Comparison of ENCODE assay signal across 18 mouse cellular contexts in genomic region chr12:91831410-91831809, GRCm38 (mm10).
"Had no signal": no experiment of that assay in that cellular context is flagged by ENCODE, and none has a peak within 500 bp of the region (broad histone marks: within the 10 kb centered on the region; RNA-seq: fewer than 3 reads in every experiment).

No protein-coding gene starts in this region.

- ATAC-seq: liver, postnatal 0 days; midbrain, embryonic 15.5 days had no signal

- H3K4me1 ChIP-seq: limb, embryonic 12.5 days; limb, embryonic 15.5 days; lung, embryonic 15.5 days; megakaryocyte, embryonic 14.5 days; midbrain, embryonic 10.5 days; midbrain, embryonic 15.5 days had no signal

- H3K4me2 ChIP-seq: limb, embryonic 12.5 days; limb, embryonic 15.5 days; liver, embryonic 11.5 days; lung, embryonic 15.5 days; midbrain, embryonic 15.5 days had no signal

- DNase-seq: kidney, adult 2 months; kidney, postnatal 25 days; layer of hippocampus, adult 9-11 months; liver, postnatal 0 days; lung, postnatal 10 days; lung, postnatal 36 days; thymus, adult 18-20 months; thymus, postnatal 36 days had no signal

- H3K9ac ChIP-seq: limb, embryonic 12.5 days; limb, embryonic 15.5 days; liver, embryonic 14.5 days; liver, postnatal 0 days; lung, embryonic 15.5 days; midbrain, embryonic 15.5 days had no signal

- H3K4me3 ChIP-seq: layer of hippocampus, adult 2 months; limb, embryonic 12.5 days; limb, embryonic 15.5 days; lung, embryonic 15.5 days; megakaryocyte, embryonic 14.5 days; midbrain, embryonic 10.5 days; midbrain, embryonic 15.5 days had no signal

- H3K9me3 ChIP-seq: limb, embryonic 12.5 days; limb, embryonic 15.5 days; lung, embryonic 15.5 days; megakaryocyte, embryonic 14.5 days; midbrain, embryonic 10.5 days; midbrain, embryonic 15.5 days had no signal

- H3K27me3 ChIP-seq: limb, embryonic 12.5 days; limb, embryonic 15.5 days; lung, embryonic 15.5 days; megakaryocyte, embryonic 14.5 days; midbrain, embryonic 15.5 days had no signal

- H3K27ac ChIP-seq: kidney, postnatal 0 days; layer of hippocampus, adult 2 months; limb, embryonic 12.5 days; limb, embryonic 15.5 days; liver, embryonic 14.5 days; lung, embryonic 15.5 days; midbrain, embryonic 10.5 days; midbrain, embryonic 15.5 days had no signal
